8 mouse cellular contexts compared by ENCODE assay signal in the genomic region with DNA sequence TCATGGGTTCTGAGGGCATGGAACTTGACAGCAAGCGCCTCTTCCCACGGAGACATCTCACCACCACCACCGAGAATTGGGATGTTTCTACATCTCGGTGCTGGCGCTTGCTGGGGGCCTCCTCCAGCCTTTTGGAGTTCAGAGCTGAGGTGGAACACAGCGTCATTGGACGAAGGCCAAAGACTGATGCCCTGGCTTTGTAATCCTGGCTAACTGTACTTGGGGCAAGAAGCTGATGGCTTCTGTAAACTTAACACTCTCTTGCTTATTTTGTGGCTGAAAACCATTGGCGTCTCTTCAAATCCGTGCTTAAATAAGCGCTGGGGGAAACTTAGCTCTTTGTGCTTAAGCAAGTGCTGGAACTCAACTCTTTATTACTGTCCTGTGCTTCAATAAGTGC. TPM values are rescaled to one million over a fixed set of nuclear protein-coding genes. Genes with fewer than 3 reads are reported as not detected.
DNase-seq lines count a peak whose midpoint lies in the region; ATAC-seq and TF ChIP-seq lines count a peak whose summit lies in the region.
"Had no signal": no experiment of that assay in that cellular context is flagged by ENCODE, and none has a peak within 500 bp of the region (broad histone marks: within the 10 kb centered on the region; RNA-seq: fewer than 3 reads in every experiment).

No protein-coding gene starts in this region.

- 77% methylated on average over 10 of the region's 10 CpGs for WGBS in liver, adult 2 months
- 75% methylated on average over 10 of the region's 10 CpGs for WGBS in liver, embryonic 12.5 days (ENCODE audit: insufficient replicate concordance)
- WGBS in stomach, embryonic 16.5 days, result 48% methylated on average over 10 of the region's 10 CpGs

- no peak overlapping the region for H3K4me2 ChIP-seq in liver, embryonic 12.5 days
- peak overlapping the region; percentile 16; the same call in 1 of the 2 replicates for H3K4me2 ChIP-seq in stomach, embryonic 16.5 days (ENCODE audit: low read depth, low read length)

- DNase-seq in cerebellum, postnatal 14 days, result peak; percentile 60 to 71
- DNase-seq in cerebellum, adult 8-10 months, result no peak
- peak; percentile 15 for DNase-seq in liver, adult 2 months (ENCODE audit: extremely low read depth, low read depth, low spot score)
- DNase-seq in brain, adult 2 months (ENCODE audit: low read depth, low spot score), result peak; percentile 59
- DNase-seq in thymus, postnatal 4 days, result no peak

- no peak for TF ChIP-seq CTCF in liver, adult 2 months (IDR thresholded peaks at IDR 0.05; ENCODE audit: low read depth, low read length)

- H3K4me3 ChIP-seq in liver, adult 2 months (ENCODE audit: insufficient read depth, low read depth, low read length), result no peak overlapping the region
- H3K4me3 ChIP-seq in liver, embryonic 12.5 days, result no peak overlapping the region
- no peak overlapping the region for H3K4me3 ChIP-seq in stomach, embryonic 16.5 days (replicated peaks; ENCODE audit: low read length)
- H3K4me3 ChIP-seq: myocyte had no signal

- peak overlapping the region; percentile 19; the same call in 1 of the 2 replicates for H3K27ac ChIP-seq in liver, adult 2 months (replicated peaks; ENCODE audit: insufficient read depth, low read depth, low read length)
- no peak overlapping the region for H3K27ac ChIP-seq in liver, embryonic 12.5 days
- peak overlapping the region; percentile 51; the same call in 1 of the 2 replicates for H3K27ac ChIP-seq in stomach, embryonic 16.5 days (ENCODE audit: low read length)

- H3K9ac ChIP-seq in liver, adult 2 months (ENCODE audit: low read depth, low read length), result no peak overlapping the region
- H3K9ac ChIP-seq in liver, embryonic 12.5 days, result no peak overlapping the region
- H3K9ac ChIP-seq in stomach, embryonic 16.5 days (ENCODE audit: low read length), result no peak overlapping the region

- no peak for ATAC-seq in liver, embryonic 12.5 days
- no peak for ATAC-seq in stomach, embryonic 16.5 days (ENCODE audit: insufficient read depth, low FRiP score)

- H3K27me3 ChIP-seq in liver, adult 2 months (ENCODE audit: control insufficient read depth, insufficient read depth, low read length), result no peaks in the 10 kb centered on the region
- peaks cover 19% of the 10 kb centered on the region for H3K27me3 ChIP-seq in liver, embryonic 12.5 days (replicated peaks)
- no peaks in the 10 kb centered on the region for H3K27me3 ChIP-seq in stomach, embryonic 16.5 days (ENCODE audit: control insufficient read depth, insufficient read depth, low read length)

- no peaks in the 10 kb centered on the region for H3K79me2 ChIP-seq in liver, adult 2 months (ENCODE audit: control insufficient read depth, insufficient read depth, low read length)

- no peaks in the 10 kb centered on the region for H3K9me3 ChIP-seq in liver, embryonic 12.5 days (replicated peaks)
- H3K9me3 ChIP-seq in stomach, embryonic 16.5 days (replicated peaks; ENCODE audit: control insufficient read depth, low read length), result no peaks in the 10 kb centered on the region

- no peak for TF ChIP-seq POLR2A in liver, adult 2 months (IDR thresholded peaks at IDR 0.05; ENCODE audit: extremely low read depth, insufficient read depth, low read length)

- no peaks in the 10 kb centered on the region for H3K36me3 ChIP-seq in liver, adult 2 months (ENCODE audit: control insufficient read depth, insufficient read depth, low read length)
- H3K36me3 ChIP-seq in liver, embryonic 12.5 days, result no peaks in the 10 kb centered on the region
- H3K36me3 ChIP-seq in stomach, embryonic 16.5 days (ENCODE audit: control insufficient read depth, insufficient read depth, low read length), result no peaks in the 10 kb centered on the region

- H3K4me1 ChIP-seq in liver, adult 2 months (ENCODE audit: control insufficient read depth, insufficient read depth, low read length), result no peaks in the 10 kb centered on the region
- H3K4me1 ChIP-seq in liver, embryonic 12.5 days, result peaks cover 9% of the 10 kb centered on the region
- H3K4me1 ChIP-seq in stomach, embryonic 16.5 days (ENCODE audit: control insufficient read depth, insufficient read depth, low read length), result peaks cover 53% of the 10 kb centered on the region

RNA-seq across cellular contexts. Expression of a gene that starts 57.8 kb away (rescaled TPM):
- total RNA-seq in liver, adult 2 months (2014; rRNA removed), result 7.6 and 8.1 TPM in 2 replicates
- 1.6 and 1.8 TPM in 2 replicates for polyA plus RNA-seq in liver, adult 2 months (2012; rRNA removed)
- polyA plus RNA-seq in liver, embryonic 12.5 days (2016; fragmentation: Nextera tagmentation; extraction: Ambion mirVana), result 29.3 and 30.6 TPM in 2 replicates
- 33.0 and 35.9 TPM in 2 replicates for polyA plus RNA-seq in stomach, embryonic 16.5 days (2015; fragmentation: Nextera tagmentation; extraction: Ambion mirVana)

Comparison
In these comparisons a context has a peak if more than half of its experiments do, and no peak if none do; other contexts are left out.
1. DNase-seq: peak in cerebellum, postnatal 14 days (2 of 2), liver, adult 2 months (single experiment) and brain, adult 2 months (single experiment); none in cerebellum, adult 8-10 months (single experiment) and thymus, postnatal 4 days (single experiment).
2. RNA of a gene that starts 57.8 kb away (polyA plus RNA-seq): 33.0 to 35.9 TPM in stomach, embryonic 16.5 days and 29.3 to 30.6 TPM in liver, embryonic 12.5 days; 1.6 to 1.8 TPM in liver, adult 2 months; every median in the first group is over 10 times any median in the second.